Mouse (Mus musculus): Measurements from ENCODE around the gene Cnpy1.

DNA sequence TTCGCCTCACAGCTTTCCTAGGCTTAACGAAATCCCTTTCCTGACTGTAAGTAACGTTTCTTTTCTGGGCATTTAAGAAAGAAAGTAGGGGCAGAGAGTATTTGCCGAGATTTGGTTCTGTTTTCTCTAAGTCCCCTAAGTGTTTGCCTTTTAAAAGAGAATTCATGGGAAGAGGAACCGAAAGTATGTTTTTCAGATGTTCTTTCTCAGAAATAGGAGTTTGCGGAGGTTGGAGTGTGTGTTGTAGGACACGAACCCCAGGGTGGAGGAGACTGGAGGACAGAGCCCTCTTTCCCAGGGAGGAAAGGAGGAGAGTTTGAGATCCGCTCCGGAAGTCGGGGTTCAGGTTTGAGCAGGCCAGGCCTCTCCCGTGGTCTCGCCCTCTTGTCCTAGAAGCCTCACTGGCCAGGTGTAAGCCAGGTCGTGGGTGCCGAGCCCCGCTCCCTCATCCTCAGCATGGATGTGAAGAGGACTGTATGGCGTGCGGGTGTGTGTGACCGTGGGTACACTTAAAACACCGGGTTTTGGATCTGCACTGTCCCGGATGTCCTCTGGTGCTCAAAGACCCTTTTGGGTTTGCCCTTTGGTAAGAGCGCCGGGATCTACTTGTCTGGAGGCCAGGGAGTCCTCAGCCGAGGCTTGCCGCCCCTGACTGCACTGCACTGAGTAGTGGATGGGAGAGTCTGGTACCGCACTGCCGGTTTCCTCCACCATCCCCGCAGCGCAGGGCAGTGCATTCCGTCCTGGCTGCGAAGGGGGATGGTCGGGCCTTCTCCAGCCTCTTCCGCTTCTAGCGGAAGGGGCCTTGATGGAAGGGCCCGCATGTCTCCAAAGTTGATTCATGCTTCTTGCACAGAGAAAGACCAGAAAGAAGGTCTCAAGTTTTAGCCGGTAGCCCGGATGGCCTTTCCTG is 77.1 kb downstream of the Cnpy1 start:
- no peak for TF ChIP-seq POLR2A (IDR thresholded peaks at IDR 0.05; ENCODE audit: low read depth, low read length)
- TF ChIP-seq CTCF (IDR thresholded peaks at IDR 0.05; ENCODE audit: extremely low read depth, insufficient read length, insufficient replicate concordance, low read depth, low read length): no peak
